Mouse (Mus musculus) kidney, adult 2 months (tissue): Measurements from ENCODE around the gene Esr1.

Experiments
- CTCF ChIP-seq: fragments of 200-500 bp; conservative IDR thresholded peaks from 2 replicates; pipeline ENCODE4 v1.5.1; 2011; ENCODE audit warnings: low read depth, mild to moderate bottlenecking, control low read depth, low read length, moderate library complexity, mixed read lengths; ENCODE audit not compliant: insufficient read depth, insufficient read length
- POLR2A ChIP-seq: fragments of 200-500 bp; IDR thresholded peaks from one replicate; pipeline ENCODE4 v1.6.1; 2011; ENCODE audit warnings: low read depth, low read length, control low read depth

- TF ChIP-seq CTCF (no peak), POLR2A (no peak)
Measured at GRCm38 (mm10) chr10:4599591-4599990, 11.8 kb upstream of the Esr1 start.
